Mouse (Mus musculus): Measurements from ENCODE around the gene Agap1. TPM values are rescaled to one million over a fixed set of nuclear protein-coding genes. Genes with fewer than 3 reads are reported as not detected.
A peak's percentile ranks its signal among the peaks of the same experiment; 100 is the strongest.

Agap1 gene
- polyA plus RNA-seq, 1 experiment from 2014 or later: 47.7 TPM

DNA sequence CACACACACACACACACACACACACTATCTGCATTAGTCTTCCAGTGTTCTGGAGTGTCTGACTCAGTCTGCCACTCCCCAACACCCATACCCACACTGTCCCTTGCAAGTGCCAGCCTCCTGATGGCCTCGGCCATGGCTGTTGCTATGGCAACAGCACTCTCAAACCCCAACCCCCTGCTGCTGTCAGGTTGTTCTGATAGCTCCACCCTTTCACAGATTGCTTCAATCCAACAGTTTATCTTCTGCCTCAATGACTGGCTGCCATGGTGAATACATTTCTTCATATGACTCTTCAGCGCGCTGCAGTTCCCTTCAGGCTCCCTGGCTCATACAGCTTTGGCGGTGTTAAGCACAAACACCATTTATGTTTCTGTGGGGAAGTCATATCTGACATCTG, 315.0 kb downstream of the Agap1 start:
- ATAC-seq: no peak

DNA sequence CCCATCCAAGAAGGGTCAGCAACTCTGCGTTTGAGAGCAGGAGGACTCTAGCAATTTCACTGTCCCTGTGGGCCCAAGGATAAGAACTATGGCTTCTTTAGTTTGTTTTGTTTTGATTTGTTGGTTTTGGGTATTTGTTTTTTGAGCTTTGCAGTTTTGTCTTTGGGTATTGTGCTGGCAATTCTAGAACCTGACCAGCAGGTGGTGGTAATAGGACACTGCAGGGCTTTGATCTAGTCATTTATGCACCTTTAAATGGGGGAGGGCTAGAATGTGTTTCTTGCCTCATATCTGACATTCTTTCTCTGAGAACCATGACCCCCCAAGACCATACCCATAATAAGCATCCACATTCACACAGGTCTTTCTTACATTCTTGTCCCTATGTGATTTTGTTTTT, 315.7 kb downstream of the Agap1 start:
- 62% methylated on average over 1 of the region's 1 CpGs for WGBS
- no peaks in the 10 kb centered on the region for H3K27me3 ChIP-seq (ENCODE audit: control insufficient read depth, insufficient read depth, low read depth, low read length)

More for the DNA sequence above, 315.0 kb downstream of the Agap1 start:
- Histone ChIP-seq H3K27ac (ENCODE audit: low read length) (no peak overlapping the region), H3K4me2 (ENCODE audit: low read length) (no peak overlapping the region), H3K27me3 (ENCODE audit: control insufficient read depth, insufficient read depth, low read depth, low read length) (no peaks in the 10 kb centered on the region), H3K4me1 (ENCODE audit: control insufficient read depth, insufficient read depth, low read length) (peaks cover 22% of the 10 kb centered on the region), H3K9ac (ENCODE audit: low read depth, low read length) (no peak overlapping the region), H3K4me3 (ENCODE audit: low read depth, low read length) (no peak overlapping the region), H3K36me3 (ENCODE audit: control insufficient read depth, insufficient read depth, low read length) (peaks cover 3% of the 10 kb centered on the region; the same call in 1 of the 2 replicates), H3K9me3 (replicated peaks; ENCODE audit: control insufficient read depth, low read length, poor library complexity, severe bottlenecking) (no peaks in the 10 kb centered on the region)
- 69% methylated on average over 4 of the region's 4 CpGs for WGBS

DNA sequence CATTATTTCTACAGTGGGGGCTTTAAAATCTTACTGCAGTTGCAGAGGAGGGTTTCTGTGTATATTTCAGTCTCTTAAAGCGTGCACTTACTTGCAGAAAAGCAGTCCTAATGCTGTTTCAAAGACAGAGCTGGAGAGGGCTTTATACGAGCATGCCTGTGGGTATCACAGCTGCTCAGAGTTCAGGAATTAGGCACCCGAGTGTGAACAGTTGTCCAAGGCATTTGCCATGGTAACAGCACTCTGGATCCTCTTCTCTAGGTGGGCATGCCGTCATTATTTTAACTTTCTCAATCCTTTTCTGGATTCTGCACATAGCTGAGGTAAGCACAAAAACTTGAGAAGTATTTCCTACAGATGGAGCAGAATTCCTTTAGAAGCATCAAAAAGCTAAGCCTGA, 321.1 kb downstream of the Agap1 start:
- WGBS: 29% methylated on average over 4 of the region's 4 CpGs
- Histone ChIP-seq H3K27ac (ENCODE audit: low read length) (no peak overlapping the region), H3K4me1 (ENCODE audit: control insufficient read depth, insufficient read depth, low read length) (peaks cover 2% of the 10 kb centered on the region), H3K4me3 (ENCODE audit: low read depth, low read length) (no peak overlapping the region), H3K27me3 (ENCODE audit: control insufficient read depth, insufficient read depth, low read depth, low read length) (no peaks in the 10 kb centered on the region), H3K36me3 (ENCODE audit: control insufficient read depth, insufficient read depth, low read length) (peaks cover 3% of the 10 kb centered on the region; the same call in 1 of the 2 replicates), H3K4me2 (ENCODE audit: low read length) (no peak overlapping the region), H3K9me3 (replicated peaks; ENCODE audit: control insufficient read depth, low read length, poor library complexity, severe bottlenecking) (no peaks in the 10 kb centered on the region), H3K9ac (ENCODE audit: low read depth, low read length) (no peak overlapping the region)
- ATAC-seq: no peak

More for the DNA sequence above, 315.7 kb downstream of the Agap1 start:
- no peak for ATAC-seq
- H3K9me3 ChIP-seq (replicated peaks; ENCODE audit: control insufficient read depth, low read length, poor library complexity, severe bottlenecking): no peaks in the 10 kb centered on the region
- peaks cover 3% of the 10 kb centered on the region; the same call in 1 of the 2 replicates for H3K36me3 ChIP-seq (ENCODE audit: control insufficient read depth, insufficient read depth, low read length)
- no peak overlapping the region for H3K9ac ChIP-seq (ENCODE audit: low read depth, low read length)
- H3K4me3 ChIP-seq (ENCODE audit: low read depth, low read length): no peak overlapping the region
- H3K4me2 ChIP-seq (ENCODE audit: low read length): no peak overlapping the region
- no peak overlapping the region for H3K27ac ChIP-seq (ENCODE audit: low read length)
- H3K4me1 ChIP-seq (ENCODE audit: control insufficient read depth, insufficient read depth, low read length): peaks cover 22% of the 10 kb centered on the region

DNA sequence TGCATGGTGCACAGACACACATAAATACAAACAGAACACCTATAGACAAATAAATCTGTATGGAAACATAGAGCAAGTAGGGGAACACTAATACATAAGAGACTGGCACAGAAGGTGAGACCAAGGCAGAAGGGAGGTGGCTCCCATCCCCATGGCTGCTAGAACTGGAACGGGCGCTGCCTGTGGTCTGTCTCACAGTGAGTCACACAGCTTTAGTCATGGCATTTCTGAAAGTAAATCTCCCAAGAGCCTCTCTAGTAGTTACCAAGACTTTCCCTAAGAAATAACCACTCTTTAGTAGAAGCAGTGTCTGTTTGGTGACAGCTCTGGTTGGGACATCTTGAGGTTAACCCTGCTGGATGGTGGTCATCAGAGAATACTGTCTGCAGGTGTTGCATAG, 326.1 kb downstream of the Agap1 start:
- Histone ChIP-seq H3K4me1 (ENCODE audit: control insufficient read depth, insufficient read depth, low read length) (peaks cover 33% of the 10 kb centered on the region), H3K9me3 (replicated peaks; ENCODE audit: control insufficient read depth, low read length, poor library complexity, severe bottlenecking) (no peaks in the 10 kb centered on the region), H3K36me3 (ENCODE audit: control insufficient read depth, insufficient read depth, low read length) (no peaks in the 10 kb centered on the region), H3K9ac (ENCODE audit: low read depth, low read length) (no peak overlapping the region), H3K27ac (ENCODE audit: low read length) (no peak overlapping the region), H3K4me2 (ENCODE audit: low read length) (no peak overlapping the region), H3K27me3 (ENCODE audit: control insufficient read depth, insufficient read depth, low read depth, low read length) (no peaks in the 10 kb centered on the region), H3K4me3 (ENCODE audit: low read depth, low read length) (no peak overlapping the region)
- WGBS: 100% methylated on average over 2 of the region's 2 CpGs
- ATAC-seq: no peak

DNA sequence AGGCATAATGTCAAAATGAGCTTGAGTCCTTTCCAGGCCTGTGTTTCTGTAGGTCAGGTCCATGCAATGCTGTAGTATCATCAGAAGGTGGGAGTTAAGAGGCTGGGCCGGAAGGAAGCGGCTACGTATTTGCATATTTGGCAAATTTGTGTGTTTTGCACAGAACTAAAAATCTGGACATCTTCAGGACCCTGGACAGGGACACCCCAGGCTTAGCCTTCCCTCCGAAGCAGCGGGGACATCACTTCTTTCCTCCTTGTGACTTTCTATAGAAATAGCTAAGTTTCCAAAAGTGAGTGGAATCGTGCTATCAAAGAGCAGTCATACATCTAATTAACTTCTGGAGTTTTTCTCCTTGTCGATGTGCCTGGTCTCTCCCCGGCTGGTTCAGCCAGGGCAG, 327.3 kb downstream of the Agap1 start:
- no peak overlapping the region for H3K27ac ChIP-seq (ENCODE audit: low read length)
- no peak overlapping the region for H3K9ac ChIP-seq (ENCODE audit: low read depth, low read length)
- H3K36me3 ChIP-seq (ENCODE audit: control insufficient read depth, insufficient read depth, low read length): no peaks in the 10 kb centered on the region
- 58% methylated on average over 8 of the region's 8 CpGs for WGBS
- H3K4me3 ChIP-seq (ENCODE audit: low read depth, low read length): no peak overlapping the region
- H3K9me3 ChIP-seq (replicated peaks; ENCODE audit: control insufficient read depth, low read length, poor library complexity, severe bottlenecking): no peaks in the 10 kb centered on the region
- H3K4me1 ChIP-seq (ENCODE audit: control insufficient read depth, insufficient read depth, low read length): peaks cover 40% of the 10 kb centered on the region
- H3K4me2 ChIP-seq (ENCODE audit: low read length): no peak overlapping the region
- H3K27me3 ChIP-seq (ENCODE audit: control insufficient read depth, insufficient read depth, low read depth, low read length): no peaks in the 10 kb centered on the region
- ATAC-seq: no peak

DNA sequence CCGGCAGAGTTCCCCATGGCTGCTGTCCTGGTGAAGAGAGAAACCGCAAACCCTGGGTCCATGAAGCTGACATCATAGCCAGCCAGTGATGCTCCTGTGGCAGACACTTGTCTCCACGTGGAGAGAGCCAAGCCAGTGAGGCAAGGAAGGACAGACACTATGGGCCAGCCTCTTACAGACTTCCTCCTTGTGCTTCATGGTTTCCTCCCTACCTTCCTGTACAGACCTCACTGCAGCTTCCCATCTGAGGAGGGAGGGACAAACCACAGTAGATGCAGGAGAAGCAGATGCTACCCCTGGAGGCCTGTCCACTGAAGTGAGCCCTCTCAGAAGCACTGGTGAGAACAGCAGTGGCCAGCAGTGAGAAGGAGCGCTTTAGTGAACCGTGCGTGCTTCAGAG, 332.2 kb downstream of the Agap1 start:
- 91% methylated on average over 6 of the region's 6 CpGs for WGBS
- H3K4me3 ChIP-seq (ENCODE audit: low read depth, low read length): no peak overlapping the region
- H3K9me3 ChIP-seq (replicated peaks; ENCODE audit: control insufficient read depth, low read length, poor library complexity, severe bottlenecking): no peaks in the 10 kb centered on the region
- no peak for ATAC-seq
- no peak overlapping the region for H3K27ac ChIP-seq (ENCODE audit: low read length)
- H3K9ac ChIP-seq (ENCODE audit: low read depth, low read length): no peak overlapping the region
- H3K27me3 ChIP-seq (ENCODE audit: control insufficient read depth, insufficient read depth, low read depth, low read length): no peaks in the 10 kb centered on the region
- peaks cover 8% of the 10 kb centered on the region; the same call in 1 of the 2 replicates for H3K36me3 ChIP-seq (ENCODE audit: control insufficient read depth, insufficient read depth, low read length)
- H3K4me2 ChIP-seq (ENCODE audit: low read length): no peak overlapping the region
- peaks cover 30% of the 10 kb centered on the region for H3K4me1 ChIP-seq (ENCODE audit: control insufficient read depth, insufficient read depth, low read length)

DNA sequence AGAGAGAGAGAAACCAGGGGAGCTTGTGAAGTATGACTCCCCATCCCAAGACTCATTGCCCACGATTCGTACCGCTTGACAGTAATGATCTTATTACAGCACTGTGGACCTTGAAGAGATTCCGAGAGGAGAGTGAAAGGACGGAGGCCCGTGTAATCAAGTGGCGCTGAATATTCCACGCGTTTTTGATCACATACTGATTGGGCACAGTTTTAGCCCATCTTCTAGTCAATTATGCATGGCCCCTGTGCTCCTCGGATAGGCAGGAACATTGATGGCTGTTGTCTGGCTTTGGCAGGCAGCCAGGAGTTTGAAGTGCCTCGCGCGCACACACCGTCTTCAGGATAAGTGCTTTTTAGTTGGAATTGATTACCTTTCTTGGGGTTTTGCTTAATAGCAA, 344.1 kb downstream of the Agap1 start:
- H3K4me3 ChIP-seq (ENCODE audit: low read depth, low read length): no peak overlapping the region
- no peaks in the 10 kb centered on the region for H3K9me3 ChIP-seq (replicated peaks; ENCODE audit: control insufficient read depth, low read length, poor library complexity, severe bottlenecking)
- H3K36me3 ChIP-seq (ENCODE audit: control insufficient read depth, insufficient read depth, low read length): peaks cover 6% of the 10 kb centered on the region; the same call in 1 of the 2 replicates
- WGBS: 22% methylated on average over 14 of the region's 14 CpGs
- peaks cover 24% of the 10 kb centered on the region for H3K4me1 ChIP-seq (ENCODE audit: control insufficient read depth, insufficient read depth, low read length)
- peak overlapping the region; percentile 50; the same call in 1 of the 2 replicates for H3K27ac ChIP-seq (ENCODE audit: low read length)
- no peak overlapping the region for H3K4me2 ChIP-seq (ENCODE audit: low read length)
- peak; percentile 69 for ATAC-seq
- no peak overlapping the region for H3K9ac ChIP-seq (ENCODE audit: low read depth, low read length)
- no peaks in the 10 kb centered on the region for H3K27me3 ChIP-seq (ENCODE audit: control insufficient read depth, insufficient read depth, low read depth, low read length)

DNA sequence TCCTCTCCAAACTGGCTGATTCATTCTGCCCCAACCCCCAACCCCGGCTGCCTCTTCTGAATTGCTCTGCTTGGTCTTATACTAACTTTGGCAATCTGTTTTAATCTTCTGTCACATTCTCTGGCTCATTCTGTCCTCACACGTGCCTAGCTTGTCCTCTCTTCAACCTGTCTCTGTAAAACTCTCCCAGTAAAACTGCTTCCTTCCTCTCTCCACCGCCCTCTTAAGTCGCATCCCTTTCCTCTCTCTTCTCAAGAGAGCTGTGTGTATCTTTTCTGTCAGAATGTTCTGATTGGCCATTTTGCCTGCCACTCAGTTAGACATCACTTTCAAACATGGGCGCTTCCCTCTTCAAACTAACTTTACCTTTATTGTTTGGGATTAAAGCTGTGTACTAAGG, 346.9 kb downstream of the Agap1 start:
- no peaks in the 10 kb centered on the region for H3K27me3 ChIP-seq (ENCODE audit: control insufficient read depth, insufficient read depth, low read depth, low read length)
- 75% methylated on average over 5 of the region's 5 CpGs for WGBS
- H3K4me3 ChIP-seq (ENCODE audit: low read depth, low read length): no peak overlapping the region
- peaks cover 24% of the 10 kb centered on the region for H3K4me1 ChIP-seq (ENCODE audit: control insufficient read depth, insufficient read depth, low read length)
- no peak overlapping the region for H3K9ac ChIP-seq (ENCODE audit: low read depth, low read length)
- no peaks in the 10 kb centered on the region for H3K9me3 ChIP-seq (replicated peaks; ENCODE audit: control insufficient read depth, low read length, poor library complexity, severe bottlenecking)
- no peaks in the 10 kb centered on the region; the same call in 1 of the 2 replicates for H3K36me3 ChIP-seq (ENCODE audit: control insufficient read depth, insufficient read depth, low read length)
- no peak for ATAC-seq
- H3K4me2 ChIP-seq (ENCODE audit: low read length): no peak overlapping the region
- H3K27ac ChIP-seq (ENCODE audit: low read length): no peak overlapping the region

DNA sequence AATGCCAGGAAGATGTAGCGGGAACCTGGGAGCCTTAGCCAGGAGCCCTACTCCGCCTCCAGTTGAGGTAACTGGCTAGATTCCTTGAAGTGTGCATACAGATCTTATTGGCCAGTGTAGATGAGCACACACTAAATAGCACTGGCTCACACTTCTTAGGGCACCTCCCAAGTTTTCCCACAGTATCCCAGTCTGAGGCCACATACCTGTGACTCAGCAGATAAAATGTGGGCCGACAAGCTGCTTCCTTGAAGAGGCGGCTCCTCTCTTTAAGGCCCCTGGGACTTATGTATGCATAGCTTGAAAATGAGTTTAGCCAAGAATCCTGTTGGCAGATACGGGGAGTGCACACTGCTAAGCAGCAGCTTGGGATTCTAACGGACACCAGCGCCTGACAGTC, 350.4 kb downstream of the Agap1 start:
- H3K27ac ChIP-seq (ENCODE audit: low read length): no peak overlapping the region
- no peak for ATAC-seq
- peaks cover 5% of the 10 kb centered on the region; the same call in 1 of the 2 replicates for H3K36me3 ChIP-seq (ENCODE audit: control insufficient read depth, insufficient read depth, low read length)
- no peak overlapping the region for H3K9ac ChIP-seq (ENCODE audit: low read depth, low read length)
- H3K9me3 ChIP-seq (replicated peaks; ENCODE audit: control insufficient read depth, low read length, poor library complexity, severe bottlenecking): no peaks in the 10 kb centered on the region
- WGBS: 89% methylated on average over 7 of the region's 7 CpGs
- H3K4me1 ChIP-seq (ENCODE audit: control insufficient read depth, insufficient read depth, low read length): peaks cover 4% of the 10 kb centered on the region; the same call in 1 of the 2 replicates
- no peak overlapping the region for H3K4me3 ChIP-seq (ENCODE audit: low read depth, low read length)
- no peak overlapping the region for H3K4me2 ChIP-seq (ENCODE audit: low read length)
- no peaks in the 10 kb centered on the region for H3K27me3 ChIP-seq (ENCODE audit: control insufficient read depth, insufficient read depth, low read depth, low read length)
